Comparison of ENCODE assay signal across 8 mouse cellular contexts in the genomic region with DNA sequence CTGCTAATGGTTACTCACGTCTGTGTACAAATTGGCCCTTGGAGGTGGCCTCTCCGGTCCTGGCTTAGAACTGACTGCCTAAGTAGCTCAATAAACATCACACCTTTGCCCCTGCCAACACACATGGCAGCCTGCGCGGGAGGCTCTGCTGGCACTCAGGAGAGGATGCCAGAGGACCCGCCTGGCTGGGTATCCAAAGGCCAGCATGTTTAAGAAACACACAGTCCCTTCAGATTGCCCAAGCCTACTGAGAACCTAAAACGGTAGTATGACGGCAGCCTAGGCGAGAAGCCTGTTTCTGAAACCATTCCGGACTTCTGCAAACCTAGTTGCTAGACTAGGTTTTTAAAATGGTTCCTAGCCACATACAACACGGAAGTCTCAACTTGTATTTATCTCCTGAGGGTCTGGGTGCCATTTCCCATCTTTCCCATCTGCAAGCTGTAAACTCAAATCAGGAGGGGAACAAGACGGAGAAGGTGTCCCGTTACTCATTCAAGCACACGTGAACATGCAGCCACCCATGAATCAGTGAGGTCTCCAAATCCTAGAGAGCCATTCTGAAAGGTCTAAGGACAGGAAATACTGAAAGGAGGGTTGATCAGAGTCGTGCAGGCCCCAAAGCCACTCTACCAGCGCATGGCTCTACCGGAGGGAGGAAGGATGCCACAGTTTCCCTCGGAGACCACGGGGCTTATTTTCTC. TPM values are rescaled to one million over a fixed set of nuclear protein-coding genes. Genes with fewer than 3 reads are reported as not detected.
DNase-seq lines count a peak whose midpoint lies in the region; ATAC-seq and TF ChIP-seq lines count a peak whose summit lies in the region.
"Had no signal": no experiment of that assay in that cellular context is flagged by ENCODE, and none has a peak within 500 bp of the region (broad histone marks: within the 10 kb centered on the region; RNA-seq: fewer than 3 reads in every experiment).

No protein-coding gene starts in this region.

- no peak overlapping the region for H3K27ac ChIP-seq in midbrain, embryonic 11.5 days (ENCODE audit: low read depth, low read length)
- H3K27ac ChIP-seq in midbrain, embryonic 13.5 days = no peak overlapping the region
- H3K27ac ChIP-seq in cerebellum, adult 2 months (ENCODE audit: insufficient read depth, low read length) = no peak overlapping the region
- H3K27ac ChIP-seq in liver, postnatal 0 days (ENCODE audit: low read depth) = peak overlapping the region; percentile 87
- no peak overlapping the region for H3K27ac ChIP-seq in heart, embryonic 11.5 days (ENCODE audit: low read depth, low read length)
- H3K27ac ChIP-seq: lung, embryonic 15.5 days had no signal

- TF ChIP-seq EP300 in liver, postnatal 0 days (IDR thresholded peaks at IDR 0.05; ENCODE audit: low read depth) = no peak

- WGBS in midbrain, embryonic 11.5 days = 88% methylated on average over 18 of the region's 18 CpGs
- 88% methylated on average over 18 of the region's 18 CpGs for WGBS in midbrain, embryonic 13.5 days
- WGBS in cerebellum, adult 2 months = 50% methylated on average over 18 of the region's 18 CpGs
- WGBS in liver, postnatal 0 days (ENCODE audit: insufficient replicate concordance) = 40% methylated on average over 18 of the region's 18 CpGs
- WGBS in heart, embryonic 11.5 days (ENCODE audit: insufficient replicate concordance) = 79% methylated on average over 18 of the region's 18 CpGs

- no peaks in the 10 kb centered on the region for H3K9me3 ChIP-seq in midbrain, embryonic 11.5 days (ENCODE audit: control insufficient read depth, low read length)
- H3K9me3 ChIP-seq in midbrain, embryonic 13.5 days = no peaks in the 10 kb centered on the region
- no peaks in the 10 kb centered on the region for H3K9me3 ChIP-seq in liver, postnatal 0 days (ENCODE audit: low read length)
- H3K9me3 ChIP-seq in heart, embryonic 11.5 days (replicated peaks; ENCODE audit: control insufficient read depth, low read length) = no peaks in the 10 kb centered on the region
- H3K9me3 ChIP-seq: lung, embryonic 15.5 days had no signal

- no peak overlapping the region for H3K4me3 ChIP-seq in midbrain, embryonic 11.5 days (ENCODE audit: low read depth, low read length)
- H3K4me3 ChIP-seq in midbrain, embryonic 13.5 days (replicated peaks) = no peak overlapping the region
- H3K4me3 ChIP-seq in cerebellum, adult 2 months (replicated peaks; ENCODE audit: insufficient read depth, low read depth, low read length) = no peak overlapping the region
- peak overlapping the region; percentile 50 for H3K4me3 ChIP-seq in liver, postnatal 0 days (ENCODE audit: low read depth, low read length)
- no peak overlapping the region for H3K4me3 ChIP-seq in heart, embryonic 11.5 days (ENCODE audit: low read depth, low read length)
- H3K4me3 ChIP-seq: lung, embryonic 15.5 days had no signal

- H3K27me3 ChIP-seq in midbrain, embryonic 11.5 days (ENCODE audit: control insufficient read depth, insufficient read depth, low read length) = no peaks in the 10 kb centered on the region
- no peaks in the 10 kb centered on the region for H3K27me3 ChIP-seq in midbrain, embryonic 13.5 days
- no peaks in the 10 kb centered on the region for H3K27me3 ChIP-seq in cerebellum, adult 2 months (ENCODE audit: control insufficient read depth, insufficient read depth, low read length)
- no peaks in the 10 kb centered on the region for H3K27me3 ChIP-seq in liver, postnatal 0 days (ENCODE audit: insufficient read depth, low read length)
- no peaks in the 10 kb centered on the region for H3K27me3 ChIP-seq in heart, embryonic 11.5 days (ENCODE audit: control insufficient read depth, insufficient read depth, low read length)
- H3K27me3 ChIP-seq: lung, embryonic 15.5 days had no signal

- DNase-seq in midbrain, embryonic 11.5 days (ENCODE audit: low spot score, missing footprints) = peak; percentile 66
- DNase-seq in cerebellum, adult 2 months = peak; percentile 58 to 73
- DNase-seq in liver, postnatal 0 days = peak; percentile 37
- peak; percentile 51 to 54 for DNase-seq in thymus, postnatal 36 days
- no peak for DNase-seq in adrenal gland, adult 2 months

- H3K4me2 ChIP-seq in midbrain, embryonic 11.5 days = no peak overlapping the region
- H3K4me2 ChIP-seq in midbrain, embryonic 13.5 days (replicated peaks) = no peak overlapping the region
- H3K4me2 ChIP-seq in liver, postnatal 0 days (ENCODE audit: low read depth, low read length) = peak overlapping the region; percentile 55
- no peak overlapping the region for H3K4me2 ChIP-seq in heart, embryonic 11.5 days

- H3K4me1 ChIP-seq in midbrain, embryonic 11.5 days (ENCODE audit: control insufficient read depth, insufficient read depth, low read length) = no peaks in the 10 kb centered on the region; the same call in 1 of the 2 replicates
- H3K4me1 ChIP-seq in midbrain, embryonic 13.5 days (replicated peaks) = no peaks in the 10 kb centered on the region
- H3K4me1 ChIP-seq in cerebellum, adult 2 months (ENCODE audit: control insufficient read depth, insufficient read depth, low read length) = peaks cover 10% of the 10 kb centered on the region; the same call in 1 of the 2 replicates
- peaks cover 23% of the 10 kb centered on the region for H3K4me1 ChIP-seq in liver, postnatal 0 days (ENCODE audit: insufficient read depth)
- peaks cover 21% of the 10 kb centered on the region for H3K4me1 ChIP-seq in heart, embryonic 11.5 days (ENCODE audit: control insufficient read depth, insufficient read depth, low read length)

- no peak overlapping the region for H3K9ac ChIP-seq in midbrain, embryonic 11.5 days (ENCODE audit: low read length)
- H3K9ac ChIP-seq in midbrain, embryonic 13.5 days (replicated peaks) = no peak overlapping the region
- H3K9ac ChIP-seq in liver, postnatal 0 days (replicated peaks) = peak overlapping the region; percentile 59
- no peak overlapping the region for H3K9ac ChIP-seq in heart, embryonic 11.5 days (ENCODE audit: low read depth, low read length)
- H3K9ac ChIP-seq: lung, embryonic 15.5 days had no signal

- no peak for TF ChIP-seq POLR2A in cerebellum, adult 2 months (IDR thresholded peaks at IDR 0.05; ENCODE audit: borderline replicate concordance, insufficient read depth, low read length)

- H3K36me3 ChIP-seq in midbrain, embryonic 11.5 days (ENCODE audit: control insufficient read depth, insufficient read depth, low read length) = no peaks in the 10 kb centered on the region
- H3K36me3 ChIP-seq in midbrain, embryonic 13.5 days = no peaks in the 10 kb centered on the region
- H3K36me3 ChIP-seq in liver, postnatal 0 days (replicated peaks; ENCODE audit: insufficient read depth, low read length) = no peaks in the 10 kb centered on the region
- no peaks in the 10 kb centered on the region for H3K36me3 ChIP-seq in heart, embryonic 11.5 days (ENCODE audit: control insufficient read depth, insufficient read depth, low read length)
- H3K36me3 ChIP-seq: lung, embryonic 15.5 days had no signal

- no peak for ATAC-seq in midbrain, embryonic 11.5 days (ENCODE audit: low FRiP score)
- ATAC-seq in midbrain, embryonic 13.5 days = no peak
- peak; percentile 46 for ATAC-seq in liver, postnatal 0 days
- ATAC-seq in heart, embryonic 11.5 days (replicated peaks; ENCODE audit: insufficient number of reproducible peaks, low FRiP score, low TSS enrichment) = no peak

- no peak for TF ChIP-seq CTCF in cerebellum, adult 2 months (IDR thresholded peaks at IDR 0.05; ENCODE audit: borderline replicate concordance, insufficient read depth, low read depth, low read length)
- TF ChIP-seq CTCF in liver, postnatal 0 days (IDR thresholded peaks at IDR 0.05; ENCODE audit: low read depth) = no peak

RNA-seq across cellular contexts. Expression of a gene that starts 45.8 kb away (rescaled TPM):
- 0.52 and 1.00 TPM in 2 replicates for polyA plus RNA-seq in midbrain, embryonic 11.5 days (2014; fragmentation: Nextera tagmentation; extraction: Ambion mirVana)
- polyA plus RNA-seq in midbrain, embryonic 13.5 days (2015; fragmentation: Nextera tagmentation; extraction: Ambion mirVana) = 1.7 and 1.9 TPM in 2 replicates
- polyA plus RNA-seq in cerebellum, adult 2 months (2012; rRNA removed) = 18.3 and 20.9 TPM in 2 replicates
- polyA plus RNA-seq in liver, postnatal 0 days (2015; fragmentation: Nextera tagmentation; extraction: Ambion mirVana) = 7.7 and 8.0 TPM in 2 replicates
- total RNA-seq in adrenal gland, adult 2 months (2021) = 10 to 100 TPM in 1 of 2 experiments, 1 to 10 TPM in 1; 8.6 to 13.0 TPM
- 25.7 and 39.3 TPM in 2 replicates for polyA plus RNA-seq in adrenal gland, adult 2 months (2012; rRNA removed)
- 38.1 and 39.1 TPM in 2 replicates for polyA plus RNA-seq in heart, embryonic 11.5 days (2014; fragmentation: Nextera tagmentation; extraction: Ambion mirVana)

RNA-seq across cellular contexts. Expression of a gene that starts 46.3 kb away (rescaled TPM):
- polyA plus RNA-seq in midbrain, embryonic 11.5 days (2014; fragmentation: Nextera tagmentation; extraction: Ambion mirVana) = 55.7 and 56.7 TPM in 2 replicates
- 49.3 and 53.8 TPM in 2 replicates for polyA plus RNA-seq in midbrain, embryonic 13.5 days (2015; fragmentation: Nextera tagmentation; extraction: Ambion mirVana)
- polyA plus RNA-seq in cerebellum, adult 2 months (2012; rRNA removed) = 53.8 and 54.5 TPM in 2 replicates
- polyA plus RNA-seq in liver, postnatal 0 days (2015; fragmentation: Nextera tagmentation; extraction: Ambion mirVana) = 18.2 and 19.0 TPM in 2 replicates
- 10 to 100 TPM; 40.0 to 41.8 TPM for total RNA-seq in adrenal gland, adult 2 months (2021)
- 27.5 and 29.7 TPM in 2 replicates for polyA plus RNA-seq in adrenal gland, adult 2 months (2012; rRNA removed)
- polyA plus RNA-seq in heart, embryonic 11.5 days (2014; fragmentation: Nextera tagmentation; extraction: Ambion mirVana) = 50.7 and 51.5 TPM in 2 replicates
